Mouse (Mus musculus) forebrain, embryonic 14.5 days (tissue): Measurements from ENCODE around the gene Nudt17. TPM values are rescaled to one million over a fixed set of nuclear protein-coding genes. Genes with fewer than 3 reads are reported as not detected.
A peak's percentile ranks its signal among the peaks of the same experiment; 100 is the strongest.
"Not testable (repeated sequence)": the region's sequence is repeated elsewhere in the genome, so short reads cannot be mapped to it uniquely, and the experiment has no call there.

ENCODE experiments used
- ATAC-seq: fragments of 200-750 bp; cut with Nextera tagmentation; 2 replicates; pipeline ENCODE4 v1.8.0; 2017; ENCODE audit warnings: mild to moderate bottlenecking, moderate library complexity
- DNase-seq: peaks from one replicate; pipeline ENCODE4 v3.0.0-alpha.2; 2015; ENCODE audit warnings: low spot score
- H3K27ac ChIP-seq: fragments of 300-500 bp; sonication (generic); 2 replicates; pipeline ENCODE4 v1.5.1; 2014; ENCODE audit warnings: low read depth, mild to moderate bottlenecking, control low read depth, low read length, moderate library complexity
- H3K27me3 ChIP-seq: fragments of 300-500 bp; sonication (generic); replicated peaks from 2 replicates; pipeline ENCODE4 v1.6.1; 2014; ENCODE audit warnings: low read length, control low read depth, mixed read lengths; ENCODE audit not compliant: control insufficient read depth, insufficient read depth
- H3K36me3 ChIP-seq: fragments of 300-500 bp; sonication (generic); 2 replicates; pipeline ENCODE4 v1.6.1; 2014; ENCODE audit warnings: low read length, control low read depth; ENCODE audit not compliant: control insufficient read depth, insufficient read depth
- H3K4me1 ChIP-seq: fragments of 300-500 bp; sonication (generic); 2 replicates; pipeline ENCODE4 v1.6.1; 2014; ENCODE audit warnings: antibody characterized with exemption, low read length, control low read depth; ENCODE audit not compliant: control insufficient read depth, insufficient read depth
- H3K4me2 ChIP-seq: fragments of 300-500 bp; sonication (generic); 2 replicates; pipeline ENCODE4 v1.6.1; 2014; ENCODE audit warnings: mild to moderate bottlenecking, control low read depth, low read length
- H3K4me3 ChIP-seq: fragments of 300-500 bp; sonication (generic); 2 replicates; pipeline ENCODE4 v1.5.1; 2014; ENCODE audit warnings: low read depth, low read length, control low read depth
- H3K9ac ChIP-seq: fragments of 300-500 bp; sonication (generic); 2 replicates; pipeline ENCODE4 v1.6.1; 2014; ENCODE audit warnings: mild to moderate bottlenecking, low read length, control low read depth, moderate library complexity
- H3K9me3 ChIP-seq: fragments of 300-500 bp; sonication (generic); replicated peaks from 2 replicates; pipeline ENCODE4 v1.6.1; 2016; ENCODE audit warnings: low read length, control low read depth, mixed read lengths; ENCODE audit not compliant: control insufficient read depth
- WGBS: fragments of 180-500 bp; shearing (Covaris S2); extraction: QIAGEN DNeasy Blood & Tissue Kit; methylation state at CpG from one replicate; pipeline ENCODE4 v1.1.7; 2014; 5-methylcytosine and 5-hydroxymethylcytosine counted together
- polyA plus RNA-seq: library from polyadenylated mRNA; unstranded; fragments of >200 nt; fragmentation: Nextera tagmentation; extraction: Ambion mirVana; gene quantifications from 2 replicates; pipeline ENCODE4 v1.2.1, GENCODE M21; 2014

The Nudt17 gene
- polyA plus RNA-seq, 1 experiment from 2014 or later, result 7.5 TPM

DNA sequence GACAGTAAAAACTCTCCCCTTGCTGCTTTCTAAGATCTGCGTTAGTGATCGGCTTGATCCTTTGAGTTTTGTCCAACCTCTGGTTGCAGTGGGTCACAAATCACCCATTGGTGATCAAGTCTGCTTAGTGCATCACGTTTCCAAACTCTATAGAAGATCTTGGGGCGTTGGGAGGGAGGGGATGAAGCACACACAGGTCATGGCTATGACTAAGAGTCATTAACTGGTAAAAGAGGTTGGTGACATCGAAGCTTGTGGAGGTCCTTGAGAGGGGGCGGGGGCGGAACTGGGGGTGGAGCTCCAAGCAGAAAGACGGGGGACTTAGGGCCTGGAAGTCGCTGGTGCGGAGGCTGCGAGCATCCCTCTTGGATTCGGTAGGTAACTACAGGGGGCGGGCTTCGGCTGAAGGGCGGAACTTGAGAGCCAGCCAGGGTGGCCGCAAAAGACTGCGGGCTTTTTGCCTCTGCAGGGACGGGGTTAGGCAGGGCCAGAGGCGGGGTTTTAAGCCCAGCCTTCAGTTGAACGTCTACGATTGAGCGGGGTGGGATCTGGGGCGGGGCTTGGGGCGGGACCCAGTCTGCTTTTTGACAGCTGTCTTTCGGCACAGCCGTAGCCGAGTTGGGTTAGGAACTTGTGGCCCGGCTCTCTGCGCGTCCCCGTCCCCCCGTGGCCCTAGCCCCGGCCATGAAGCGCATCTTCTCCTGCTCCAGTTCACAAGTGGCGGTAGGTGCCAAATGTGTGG is 38.5 kb downstream of the Nudt17 start, which contains the start of gene Ankrd35:
TSS of gene Ankrd35 (plus strand) at position 405 of the 742 bp plus-strand sequence.
- no peaks in the 10 kb centered on the region for H3K36me3 ChIP-seq
- no peaks in the 10 kb centered on the region; the same call in none of the 2 replicates for H3K27me3 ChIP-seq
- peak within 1 kb of the TSS; percentile 69 for H3K4me2 ChIP-seq
- ATAC-seq (peak; percentile 89), DNase-seq (peak; percentile 81)
- H3K9ac ChIP-seq, result peak within 1 kb of the TSS; percentile 52
- WGBS, result 6% methylated on average over 35 of the region's 35 CpGs
- H3K9me3 ChIP-seq, result no peaks in the 10 kb centered on the region
- H3K27ac ChIP-seq, result no peak within 1 kb of the TSS
- peaks cover 2% of the 10 kb centered on the region; the same call in 1 of the 2 replicates for H3K4me1 ChIP-seq
- peak within 1 kb of the TSS; percentile 37 for H3K4me3 ChIP-seq

DNA sequence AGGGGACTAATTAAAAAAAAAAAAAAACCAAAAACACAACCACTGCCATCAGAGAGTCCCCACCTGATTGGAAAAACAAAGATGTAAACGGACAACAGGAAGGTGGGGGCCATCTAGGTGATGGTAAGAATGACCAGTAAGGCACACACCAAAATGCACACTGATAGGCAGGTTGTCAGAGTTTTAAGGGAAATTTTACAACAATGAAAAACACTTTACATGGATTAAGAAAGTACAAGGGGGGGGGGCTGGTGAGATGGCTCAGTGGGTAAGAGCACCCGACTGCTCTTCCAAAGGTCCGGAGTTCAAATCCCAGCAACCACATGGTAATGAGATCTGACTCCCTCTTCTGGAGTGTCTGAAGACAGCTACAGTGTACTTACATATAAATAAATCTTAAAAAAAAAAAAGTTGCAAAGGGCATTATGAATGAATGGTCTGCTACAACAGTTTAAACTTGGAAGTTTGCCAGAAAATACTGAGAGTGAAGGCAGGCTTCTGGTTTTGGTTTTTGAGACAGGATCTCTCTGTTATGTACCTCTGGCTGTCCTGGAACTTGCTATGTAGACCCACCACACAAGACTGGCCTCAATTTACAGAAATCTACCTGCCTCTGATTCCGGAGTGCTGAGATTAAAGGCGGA is 39.8 kb downstream of the Nudt17 start:
- DNase-seq (no peak), ATAC-seq (no peak)
- peaks cover 2% of the 10 kb centered on the region; the same call in 1 of the 2 replicates for H3K4me1 ChIP-seq
- no peaks in the 10 kb centered on the region; the same call in none of the 2 replicates for H3K27me3 ChIP-seq
- H3K9me3 ChIP-seq, result no peaks in the 10 kb centered on the region
- no peak overlapping the region for H3K4me3 ChIP-seq
- WGBS, result 95% methylated on average over 5 of the region's 5 CpGs
- no peak overlapping the region for H3K4me2 ChIP-seq
- H3K36me3 ChIP-seq, result no peaks in the 10 kb centered on the region
- H3K27ac ChIP-seq, result no peak overlapping the region
- H3K9ac ChIP-seq, result no peak overlapping the region

DNA sequence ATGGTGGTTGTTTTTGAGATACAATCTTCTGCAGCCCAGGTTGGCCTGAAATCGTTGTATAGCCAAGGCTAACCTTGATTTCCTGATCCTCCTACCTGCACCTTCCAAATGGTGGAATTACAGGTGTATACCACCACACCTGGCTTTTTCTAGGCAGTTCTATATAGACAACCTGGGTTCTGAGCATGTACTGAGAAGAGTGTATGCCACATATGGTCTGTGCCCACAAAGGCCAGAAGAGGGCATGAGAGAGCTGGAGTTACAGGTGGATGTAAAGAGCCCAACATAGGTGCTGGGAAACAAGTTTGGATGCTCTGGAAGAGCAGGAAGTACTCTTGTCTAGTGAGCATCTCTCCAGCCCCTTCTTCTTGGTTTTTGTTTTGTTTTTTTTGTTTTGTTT is 41.0 kb downstream of the Nudt17 start:
- ATAC-seq, result no peak
- Histone ChIP-seq H3K36me3 (no peaks in the 10 kb centered on the region), H3K27me3 (no peaks in the 10 kb centered on the region; the same call in none of the 2 replicates), H3K9me3 (no peaks in the 10 kb centered on the region), H3K4me3 (no peak overlapping the region), H3K4me1 (peaks cover 2% of the 10 kb centered on the region; the same call in 1 of the 2 replicates), H3K27ac (no peak overlapping the region), H3K9ac (no peak overlapping the region), H3K4me2 (no peak overlapping the region)
- no peak for DNase-seq
- 48% methylated on average over 1 of the region's 1 CpGs for WGBS

DNA sequence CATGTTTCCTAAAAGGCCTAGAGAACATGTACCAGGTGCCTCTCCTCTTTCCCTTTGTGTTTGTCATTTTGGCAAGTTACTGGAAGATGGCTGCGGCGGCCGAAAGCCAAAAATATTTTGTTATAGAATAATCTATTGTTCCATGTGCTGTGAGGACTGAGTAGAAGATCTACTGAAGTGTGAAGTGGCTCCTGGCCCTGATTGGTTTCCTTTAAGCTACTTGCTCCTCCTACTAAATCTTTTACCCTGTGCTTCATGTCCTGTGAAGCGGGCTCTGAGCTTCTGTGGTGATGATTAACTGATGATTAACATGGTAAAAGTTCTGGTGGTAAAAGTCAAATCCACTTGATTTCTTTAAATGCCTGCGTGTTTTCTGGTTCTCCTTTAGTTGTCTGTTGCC is 41.4 kb downstream of the Nudt17 start:
- Histone ChIP-seq H3K4me2 (no peak overlapping the region), H3K9me3 (no peaks in the 10 kb centered on the region), H3K36me3 (no peaks in the 10 kb centered on the region), H3K4me1 (peaks cover 2% of the 10 kb centered on the region; the same call in 1 of the 2 replicates), H3K27me3 (no peaks in the 10 kb centered on the region; the same call in none of the 2 replicates), H3K9ac (no peak overlapping the region), H3K4me3 (no peak overlapping the region), H3K27ac (no peak overlapping the region)
- 92% methylated on average over 5 of the region's 5 CpGs for WGBS
- no peak for ATAC-seq
- DNase-seq, result no peak

DNA sequence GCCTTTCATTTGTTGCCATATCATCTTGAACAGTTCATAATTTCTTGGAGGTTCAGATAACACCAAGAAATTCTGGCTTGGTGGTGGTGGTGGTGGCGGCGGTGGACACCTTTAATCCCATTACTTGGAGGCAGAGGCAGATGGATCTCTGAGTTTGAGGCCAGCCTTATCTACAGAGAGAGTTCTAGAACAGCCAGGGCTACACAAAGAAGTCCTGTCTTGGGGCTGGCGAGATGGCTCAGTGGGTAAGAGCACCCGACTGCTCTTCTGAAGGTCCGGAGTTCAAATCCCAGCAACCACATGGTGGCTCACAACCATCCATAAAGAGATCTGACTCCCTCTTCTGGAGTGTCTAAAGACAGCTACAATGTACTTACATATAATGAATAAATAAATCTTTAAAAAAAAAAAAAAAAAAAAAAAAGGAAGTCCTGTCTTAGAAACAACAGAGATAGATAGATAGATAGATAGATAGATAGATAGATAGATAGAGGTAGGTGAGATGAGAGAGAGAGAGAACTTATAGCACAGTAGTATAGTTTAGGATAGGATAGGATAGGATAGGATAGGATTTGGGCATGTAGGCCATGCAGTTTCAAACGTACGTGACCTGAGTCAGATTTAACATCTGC is 42.5 kb downstream of the Nudt17 start:
- not testable (repeated sequence) for H3K4me2 ChIP-seq, H3K9ac ChIP-seq, H3K9me3 ChIP-seq, H3K4me1 ChIP-seq, H3K27ac ChIP-seq, DNase-seq, H3K4me3 ChIP-seq, ATAC-seq, H3K27me3 ChIP-seq, H3K36me3 ChIP-seq
- 92% methylated on average over 7 of the region's 7 CpGs for WGBS

DNA sequence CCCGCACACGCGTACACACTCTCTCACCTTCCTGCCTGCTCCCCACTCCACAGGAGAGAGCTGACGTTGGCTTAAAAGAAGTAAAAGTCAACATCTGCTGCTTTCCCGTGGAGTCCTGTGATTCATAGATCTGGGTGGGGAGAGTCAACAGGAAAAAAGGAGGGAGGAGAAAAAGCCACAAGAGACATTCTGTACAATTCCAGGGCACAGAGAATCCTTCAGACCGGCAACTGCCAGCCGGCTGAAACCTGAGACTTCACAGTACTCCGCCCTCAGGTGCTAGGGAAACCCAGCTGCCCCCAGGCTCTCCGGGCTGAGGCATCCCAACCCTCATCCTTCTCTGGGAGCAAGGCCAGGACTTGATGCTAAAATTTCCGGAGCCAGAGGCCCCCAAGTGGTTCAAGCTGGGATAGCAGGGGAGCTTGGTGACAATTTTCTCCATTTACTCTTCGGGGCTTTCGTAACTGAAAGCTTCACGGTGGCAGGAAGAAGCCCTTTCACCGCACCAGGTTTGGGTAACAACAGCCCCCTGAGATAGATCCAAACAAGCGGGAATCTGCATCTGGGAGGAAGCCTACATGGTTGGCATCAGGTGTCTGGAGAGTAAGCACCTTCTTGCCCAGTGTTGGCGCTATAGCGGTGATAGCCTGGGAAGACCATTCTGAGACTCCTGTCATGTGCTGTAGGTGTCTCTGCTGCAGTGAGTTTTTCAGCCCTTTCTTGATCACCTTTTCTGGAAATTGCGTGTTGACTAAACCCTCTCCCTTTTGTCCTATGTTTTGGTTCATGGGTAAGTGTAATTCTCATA is 44.7 kb downstream of the Nudt17 start:
- peak; percentile 90 for ATAC-seq
- Histone ChIP-seq H3K4me1 (no peaks in the 10 kb centered on the region), H3K27ac (no peak overlapping the region), H3K4me3 (peak overlapping the region; percentile 22), H3K9ac (peak overlapping the region; percentile 40), H3K27me3 (no peaks in the 10 kb centered on the region), H3K4me2 (peak overlapping the region; percentile 50), H3K9me3 (no peaks in the 10 kb centered on the region), H3K36me3 (no peaks in the 10 kb centered on the region)
- DNase-seq, result peak; percentile 91
- 6% methylated on average over 15 of the region's 18 CpGs for WGBS

DNA sequence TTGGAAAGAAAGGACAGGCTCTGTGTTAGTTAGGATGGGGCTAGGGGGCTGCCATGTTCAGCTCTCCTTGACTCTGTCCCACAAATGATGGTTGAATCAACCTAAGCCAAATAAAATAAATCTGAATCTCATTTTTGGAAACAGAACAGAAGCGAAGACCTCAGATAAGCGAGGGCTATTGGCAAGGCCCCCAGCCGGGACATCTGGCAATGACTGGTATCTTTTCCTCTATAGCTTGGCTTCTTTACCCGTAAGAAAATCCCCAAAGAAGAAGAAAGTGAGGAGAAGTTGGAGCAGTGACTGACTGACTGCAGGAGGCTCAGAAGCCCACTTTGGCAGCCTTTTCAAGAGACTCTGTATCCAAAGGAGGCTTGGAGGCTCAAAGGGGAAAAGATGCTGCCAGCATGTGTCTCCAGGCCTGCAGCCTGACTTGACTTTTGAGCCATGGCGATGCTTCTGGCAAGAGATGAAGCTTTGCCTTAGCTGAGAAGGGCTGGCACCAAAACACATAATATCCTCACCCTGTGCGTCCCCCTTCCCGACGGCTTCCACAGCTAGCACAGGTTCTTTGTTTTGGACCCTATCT is 45.5 kb downstream of the Nudt17 start:
- H3K9ac ChIP-seq, result peak overlapping the region; percentile 40
- 44% methylated on average over 8 of the region's 8 CpGs for WGBS

DNA sequence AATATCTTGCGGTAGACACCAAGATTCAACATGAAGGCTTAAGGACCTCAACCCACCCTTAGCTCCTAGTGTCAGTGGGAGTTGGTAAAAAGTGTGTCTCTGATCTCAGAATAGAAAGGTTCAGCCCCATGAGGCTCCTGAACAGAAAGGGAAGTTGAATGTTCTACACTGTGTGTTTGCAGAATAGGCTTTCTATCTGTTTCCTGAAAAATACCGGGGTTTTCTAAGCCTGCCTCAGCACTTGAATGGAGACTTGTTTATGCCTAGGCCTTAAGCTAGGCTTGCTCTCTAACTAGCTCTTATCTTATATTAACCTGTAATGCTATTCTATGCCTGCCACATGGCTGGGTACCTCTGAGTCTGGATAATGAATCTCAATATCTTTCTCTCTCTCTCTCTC is 47.5 kb downstream of the Nudt17 start:
- 87% methylated on average over 2 of the region's 2 CpGs for WGBS
- H3K4me3 ChIP-seq, result no peak overlapping the region
- H3K4me2 ChIP-seq, result no peak overlapping the region
- no peaks in the 10 kb centered on the region; the same call in 1 of the 2 replicates for H3K36me3 ChIP-seq
- no peaks in the 10 kb centered on the region for H3K4me1 ChIP-seq
- H3K9me3 ChIP-seq, result no peaks in the 10 kb centered on the region
- no peaks in the 10 kb centered on the region for H3K27me3 ChIP-seq
- DNase-seq (no peak), ATAC-seq (no peak)
- no peak overlapping the region for H3K27ac ChIP-seq
- no peak overlapping the region for H3K9ac ChIP-seq

More for the DNA sequence above, 45.5 kb downstream of the Nudt17 start:
- Histone ChIP-seq H3K4me3 (no peak overlapping the region), H3K27ac (no peak overlapping the region), H3K4me2 (peak overlapping the region; percentile 50), H3K36me3 (no peaks in the 10 kb centered on the region), H3K27me3 (no peaks in the 10 kb centered on the region), H3K9me3 (no peaks in the 10 kb centered on the region), H3K4me1 (no peaks in the 10 kb centered on the region)
- DNase-seq, result peak; percentile 12
- no peak for ATAC-seq
